Mouse (Mus musculus) adrenal gland, postnatal 36 days (tissue): ENCODE results near the gene Gm48552. TPM values are rescaled to one million over a fixed set of nuclear protein-coding genes. Genes with fewer than 3 reads are reported as not detected.

Source experiments
- DNase-seq, 2 experiments: peaks; one replicate each; pipeline ENCODE4 v3.0.0; 2021; ENCODE audit warnings: mixed read lengths in 1 of 2
- total RNA-seq, 2 experiments: library from RNA; stranded (reverse); gene quantifications; 2 replicates each; pipeline ENCODE4 v1.2.3; 2021

Gene Gm48552
- total RNA-seq, 2 experiments from 2014 or later, result 1.5 TPM; not detected in 1

DNA sequence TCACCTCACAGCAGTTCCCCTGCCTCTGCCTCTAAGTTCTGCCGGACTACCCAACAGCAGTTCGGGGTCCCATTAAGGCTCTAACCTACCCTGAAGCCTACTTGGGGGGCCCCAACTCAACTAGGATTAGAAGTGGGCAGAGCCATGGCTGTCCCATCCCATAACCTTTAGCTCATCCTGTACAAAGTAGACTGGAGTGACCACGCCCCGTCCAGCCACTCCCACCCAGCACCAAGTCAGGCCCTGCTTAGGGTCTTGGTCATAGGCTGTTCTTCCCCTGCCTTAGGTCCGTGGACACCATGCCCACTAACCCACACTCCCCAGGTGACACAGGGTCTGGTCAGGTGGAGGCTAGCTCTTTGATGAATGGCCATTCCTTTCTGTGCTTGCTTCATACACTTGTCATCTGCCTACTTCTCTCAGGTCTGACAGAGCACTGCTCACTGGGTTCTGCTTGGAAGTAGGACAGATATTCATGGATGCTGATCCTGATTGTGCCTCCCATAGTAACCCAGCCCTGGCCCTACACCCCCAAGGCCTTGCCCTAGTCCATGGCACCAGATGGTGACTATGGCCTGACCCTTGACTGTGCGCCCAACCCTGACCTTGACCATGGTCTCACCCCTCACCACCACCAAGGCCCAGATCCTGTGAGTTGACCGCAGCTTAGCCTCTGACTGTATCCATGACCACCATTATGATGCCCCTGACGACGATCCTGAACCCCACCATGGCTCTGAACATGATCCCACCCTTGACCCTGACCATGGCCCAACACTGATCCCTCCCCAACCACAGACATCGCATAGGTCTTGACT lies 30.5 kb downstream of the Gm48552 start:
- peak; percentile 34 to 46 for DNase-seq

DNA sequence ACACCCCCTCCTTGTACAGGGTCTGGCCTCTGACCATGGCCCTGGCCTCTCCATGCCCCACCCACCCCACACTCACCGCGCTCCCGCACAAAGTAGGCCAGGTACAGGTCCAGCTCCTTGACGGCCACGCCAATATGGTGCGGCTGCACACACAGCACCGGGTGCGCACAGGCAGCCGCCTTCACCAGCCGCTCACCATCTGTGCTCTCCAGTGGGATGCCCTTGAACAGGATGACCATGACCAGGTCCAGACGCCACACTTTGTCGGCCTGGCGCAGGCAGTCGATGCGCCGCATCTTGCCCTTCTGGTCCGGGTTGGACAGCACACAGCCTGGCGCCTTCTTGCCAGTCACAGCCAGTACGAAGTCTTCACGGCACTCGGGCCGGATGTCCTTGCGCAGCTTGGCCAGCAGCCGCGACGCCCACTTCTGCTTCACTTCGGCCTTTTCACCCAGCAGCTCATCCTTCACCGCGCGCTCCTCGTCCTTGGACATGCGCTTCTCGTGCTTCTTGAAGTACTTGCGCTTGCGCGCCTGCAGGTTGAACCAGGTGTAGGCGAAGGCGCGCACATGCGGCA lies 31.5 kb downstream of the Gm48552 start:
- DNase-seq, result peak; percentile 77 to 81

DNA sequence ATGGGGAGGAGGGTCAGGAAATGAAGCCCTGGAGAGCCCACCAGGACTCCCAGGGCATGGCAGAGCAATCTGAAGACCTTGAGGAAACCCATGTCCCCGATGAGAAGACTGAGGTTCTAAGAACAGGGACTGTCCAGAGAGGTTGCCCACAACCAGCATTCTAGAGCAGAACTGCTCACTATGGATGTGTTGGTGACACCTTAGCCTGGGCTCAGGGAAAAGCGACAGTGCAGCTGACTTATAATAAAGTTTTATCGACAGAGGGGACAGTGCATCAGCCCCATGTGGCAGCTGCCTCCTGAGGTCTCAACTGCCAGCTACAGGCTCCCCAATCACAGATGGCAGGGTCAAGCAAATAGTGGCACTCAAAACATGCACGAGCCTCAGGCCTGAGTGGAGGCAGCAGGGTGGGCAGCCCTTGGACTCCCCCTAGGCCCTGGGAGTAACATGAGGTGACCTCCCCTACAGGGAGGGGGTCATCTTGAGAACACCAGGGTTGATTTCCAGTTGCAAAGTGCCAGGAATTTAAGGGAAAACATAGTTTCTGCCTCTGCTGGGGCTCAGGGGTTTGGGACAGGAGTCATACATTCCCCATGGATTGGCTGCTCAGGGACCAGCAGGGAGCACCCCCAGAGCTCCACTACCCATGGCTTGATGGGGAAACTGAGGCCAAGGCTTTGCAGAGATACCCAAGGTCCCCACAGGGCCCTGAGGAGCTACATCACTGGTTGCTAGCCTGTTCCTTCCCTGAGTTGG lies 32.4 kb downstream of the Gm48552 start:
- peak; percentile 3 to 8 for DNase-seq

DNA sequence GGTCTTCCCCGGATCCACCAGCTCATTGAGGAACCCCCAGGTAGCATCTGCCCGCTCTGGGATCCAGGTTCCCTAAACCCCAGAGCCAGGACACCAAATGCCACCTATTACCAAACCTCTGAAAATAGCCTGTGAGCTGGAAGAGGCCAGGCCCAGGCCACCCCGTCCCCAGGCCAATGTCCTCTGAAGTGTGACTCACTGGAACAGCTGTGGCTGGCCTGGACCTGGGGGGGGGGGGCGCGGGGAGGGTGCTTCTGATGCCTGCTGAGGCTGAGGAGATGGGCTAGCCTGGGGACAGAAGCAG lies 32.9 kb downstream of the Gm48552 start:
- DNase-seq, result peak; percentile 69

DNA sequence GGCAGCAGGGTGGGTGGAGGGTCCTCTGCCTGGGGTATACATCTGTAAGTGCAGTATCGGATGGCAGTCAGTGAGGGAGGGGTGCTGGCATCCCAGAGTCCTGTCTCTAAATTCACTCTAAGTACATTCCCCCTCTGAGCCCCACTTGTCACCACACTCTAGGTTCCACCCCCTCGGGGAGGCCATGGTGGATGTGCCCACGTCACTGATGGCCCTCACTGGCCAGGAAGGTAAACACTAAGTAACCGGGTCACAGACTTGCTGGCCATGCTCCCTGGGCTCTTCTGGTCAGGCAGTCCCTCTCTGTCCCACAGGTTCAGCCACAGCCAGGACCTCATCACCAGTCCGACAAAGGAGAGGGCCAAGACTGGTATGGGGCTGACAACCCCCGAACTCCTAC lies 33.4 kb downstream of the Gm48552 start:
- DNase-seq, result peak; percentile 7 to 15

DNA sequence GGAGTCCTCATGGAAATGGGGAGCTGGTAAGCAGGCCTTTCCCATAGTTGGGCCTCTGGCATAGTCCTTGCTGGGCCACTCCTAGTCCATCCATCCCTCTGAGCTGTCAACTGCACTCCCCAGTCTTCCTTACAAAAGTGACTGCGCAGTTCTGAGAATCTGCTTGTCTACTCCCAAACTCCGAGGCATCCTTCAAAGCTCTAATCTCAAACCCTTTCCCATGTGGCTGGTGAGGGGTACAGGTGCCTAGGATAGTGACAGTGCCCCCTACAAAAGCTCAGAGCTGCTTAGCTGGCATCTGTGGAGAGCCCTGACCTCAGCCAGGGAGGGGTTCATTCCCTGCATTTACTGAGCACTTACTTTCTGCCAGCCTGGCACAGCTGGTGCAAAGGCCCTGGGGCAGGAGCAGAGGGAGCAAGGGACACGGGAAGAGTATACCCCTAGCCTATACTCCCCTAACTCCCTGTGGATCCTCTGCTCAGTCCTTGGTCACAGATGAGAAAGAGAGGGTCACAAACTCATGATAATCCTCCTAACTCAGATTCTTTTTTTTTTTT lies 33.9 kb downstream of the Gm48552 start:
- DNase-seq, result peak in 1 of 2 experiments; percentile 0

DNA sequence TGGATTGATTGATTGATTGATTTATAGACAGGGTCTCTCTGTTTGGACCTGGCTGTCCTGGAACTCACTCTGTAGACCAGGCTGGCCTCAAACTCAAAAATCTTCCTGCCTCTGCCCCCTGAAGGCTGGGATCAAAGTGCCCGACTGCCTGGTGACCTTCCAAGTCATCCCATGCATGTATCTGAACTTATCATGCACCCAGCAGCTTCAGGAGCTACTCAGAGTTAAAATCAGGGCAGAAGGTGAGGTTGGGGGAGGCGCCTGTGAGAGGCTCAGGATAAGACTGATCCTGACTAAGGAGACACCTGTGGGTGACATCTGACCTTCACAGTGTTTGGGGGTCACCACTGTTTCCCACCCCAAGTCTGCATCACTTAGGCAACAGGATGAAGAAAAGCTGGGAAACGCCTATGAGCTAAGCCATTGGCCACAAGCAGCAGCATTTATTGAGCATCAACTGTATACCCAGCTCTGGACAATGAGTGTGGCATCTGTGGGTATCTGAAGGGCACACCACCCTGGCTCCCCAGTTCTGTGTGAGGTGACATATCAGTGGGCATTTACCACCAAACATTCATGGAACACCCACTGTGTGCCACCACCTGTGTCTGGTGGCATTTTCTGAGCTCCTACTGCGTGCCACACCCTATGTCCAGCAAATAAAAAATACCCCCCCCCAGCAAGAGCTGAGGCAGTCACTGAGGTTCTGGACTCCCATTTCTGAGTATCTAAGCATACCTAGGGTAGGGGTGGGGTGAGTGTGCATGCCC lies 34.9 kb downstream of the Gm48552 start:
- peak; percentile 1 to 8 for DNase-seq

DNA sequence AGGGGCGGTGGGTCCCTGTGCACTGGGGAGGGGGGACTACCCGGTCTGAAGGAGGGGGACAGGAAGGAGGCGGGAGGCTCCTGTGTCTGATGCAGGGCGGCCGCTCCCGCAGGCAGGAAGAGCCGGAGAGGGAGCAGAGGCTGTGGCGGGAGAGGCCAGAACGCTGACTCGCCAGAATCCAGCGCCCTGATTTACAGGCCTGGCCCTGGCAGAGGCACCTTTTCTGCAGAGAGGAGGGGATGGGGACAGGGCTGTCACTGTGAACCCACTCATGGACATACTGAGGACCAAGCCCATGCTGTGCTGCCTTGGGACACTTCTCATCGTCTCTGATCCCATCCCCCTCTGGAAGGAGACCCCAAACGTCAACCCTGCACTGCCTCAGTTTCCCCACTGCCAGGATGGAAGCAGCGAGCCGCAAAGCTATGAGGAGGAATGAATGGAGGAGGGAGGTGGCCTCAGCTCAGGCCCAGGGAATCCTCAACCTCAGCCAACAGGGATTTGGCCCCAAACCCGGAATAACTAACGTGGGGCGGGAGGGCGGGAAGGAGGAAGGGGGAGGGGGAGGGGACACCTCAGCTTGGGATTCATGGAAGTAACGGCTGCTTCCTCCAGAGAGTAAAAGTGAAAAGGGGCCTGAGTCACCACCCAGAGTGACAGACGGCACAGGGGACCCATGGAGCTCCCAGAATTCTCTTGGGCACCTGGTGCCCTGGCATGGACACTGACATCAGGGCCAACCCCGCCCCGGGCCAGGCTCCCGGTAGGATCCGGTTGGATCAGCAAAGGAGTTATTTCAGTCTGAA lies 35.6 kb downstream of the Gm48552 start:
- peak; percentile 76 to 87 for DNase-seq

DNA sequence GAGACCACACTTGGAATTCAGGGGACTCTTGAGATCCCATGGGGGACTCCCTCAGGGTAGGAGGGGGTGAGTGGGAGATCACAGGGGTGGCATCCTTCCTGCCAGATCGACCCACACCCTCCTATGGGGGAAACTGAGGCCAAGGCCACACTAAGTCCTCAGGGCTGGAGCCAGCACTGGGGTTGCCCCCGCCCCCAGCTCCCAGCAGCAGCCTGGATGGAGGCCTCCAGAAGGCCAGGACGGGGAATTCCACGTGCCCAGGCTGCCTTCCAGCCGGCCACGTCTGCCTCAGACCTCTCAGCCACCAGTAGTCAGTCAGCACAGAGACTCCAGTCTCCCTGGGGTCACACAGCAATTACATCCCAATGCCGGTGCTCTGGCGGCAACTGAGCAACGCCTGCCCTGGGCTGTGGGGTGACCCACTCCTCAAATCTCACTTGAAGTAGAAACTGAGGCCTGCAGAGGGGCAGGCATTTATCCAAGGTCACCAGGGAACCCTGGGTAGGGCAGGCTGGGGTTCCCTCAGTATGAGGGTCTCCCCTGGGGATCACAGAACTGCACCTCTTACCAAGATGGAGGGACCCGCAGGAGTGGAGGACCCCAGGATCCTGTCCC lies 36.5 kb downstream of the Gm48552 start:
- peak; percentile 68 to 80 for DNase-seq

DNA sequence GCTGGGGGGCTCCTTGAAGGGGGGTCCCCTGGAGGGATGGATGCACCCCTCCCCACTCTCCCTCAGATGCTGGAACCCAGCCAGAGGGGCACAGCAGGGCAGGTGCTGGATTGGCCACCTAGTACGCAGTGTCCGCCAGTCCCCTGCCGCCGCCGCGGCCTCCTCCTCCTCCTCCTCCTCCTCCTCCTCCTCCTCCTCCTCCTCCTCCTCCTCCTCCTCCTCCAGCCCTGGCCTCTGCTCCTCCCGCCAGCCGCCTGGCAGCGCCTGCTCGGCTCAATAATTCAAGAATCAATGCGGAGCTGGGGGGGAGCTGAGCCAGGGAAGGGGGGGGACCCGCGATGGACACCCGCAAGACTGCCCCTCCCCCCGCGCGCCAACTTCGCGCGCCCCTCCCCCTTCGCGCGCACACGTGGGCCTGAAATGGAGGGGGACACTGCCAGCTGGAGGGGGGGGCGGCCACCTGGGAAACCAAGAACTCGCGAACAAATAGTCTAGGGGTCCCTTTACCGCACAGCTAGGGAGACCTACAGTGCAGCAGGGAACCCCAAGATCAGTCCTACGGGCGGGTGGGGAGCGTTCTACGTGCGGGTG lies 37.4 kb downstream of the Gm48552 start:
- DNase-seq, result peak; percentile 33 to 66

DNA sequence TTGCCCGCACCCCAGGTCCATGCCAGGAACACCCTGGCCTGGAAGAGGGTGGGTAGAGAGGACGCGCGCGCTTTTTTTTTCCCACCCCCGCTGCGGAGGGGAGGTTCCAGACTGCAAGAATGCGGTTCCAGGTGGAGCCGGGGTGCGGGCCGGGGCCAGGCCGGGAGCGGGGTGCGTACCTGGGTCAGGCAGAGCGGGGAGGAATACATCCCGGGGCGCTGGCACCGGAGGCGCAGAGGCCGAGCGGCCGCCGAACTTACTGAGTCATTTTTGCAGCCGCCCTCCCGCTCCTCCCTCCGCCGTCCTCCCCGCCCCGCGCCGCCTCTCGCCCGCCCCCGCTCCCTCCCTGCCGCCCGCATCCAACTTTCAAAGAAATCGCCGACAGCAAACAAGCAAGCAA lies 38.1 kb downstream of the Gm48552 start:
- DNase-seq, result peak; percentile 89 to 92

DNA sequence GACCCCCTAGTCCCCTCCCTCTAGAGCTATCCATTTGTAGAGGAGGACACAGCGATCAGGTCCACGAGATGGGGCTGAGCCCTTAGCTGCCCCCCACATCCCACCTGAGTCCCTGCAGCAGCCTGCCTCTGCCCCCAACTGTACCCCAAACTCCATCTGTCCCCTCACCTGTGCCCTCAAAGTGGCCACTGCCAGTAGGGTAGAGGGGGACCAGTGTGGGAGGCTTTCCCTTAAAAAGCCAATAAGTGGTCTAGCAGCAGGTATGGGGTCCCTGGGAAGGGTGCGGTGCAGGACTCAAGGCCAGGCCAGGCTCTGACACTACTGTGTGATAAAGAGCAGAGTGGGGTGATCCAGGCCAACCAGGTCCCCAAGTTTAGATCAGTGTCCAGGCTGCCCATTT lies 38.5 kb downstream of the Gm48552 start:
- DNase-seq, result no peak

DNA sequence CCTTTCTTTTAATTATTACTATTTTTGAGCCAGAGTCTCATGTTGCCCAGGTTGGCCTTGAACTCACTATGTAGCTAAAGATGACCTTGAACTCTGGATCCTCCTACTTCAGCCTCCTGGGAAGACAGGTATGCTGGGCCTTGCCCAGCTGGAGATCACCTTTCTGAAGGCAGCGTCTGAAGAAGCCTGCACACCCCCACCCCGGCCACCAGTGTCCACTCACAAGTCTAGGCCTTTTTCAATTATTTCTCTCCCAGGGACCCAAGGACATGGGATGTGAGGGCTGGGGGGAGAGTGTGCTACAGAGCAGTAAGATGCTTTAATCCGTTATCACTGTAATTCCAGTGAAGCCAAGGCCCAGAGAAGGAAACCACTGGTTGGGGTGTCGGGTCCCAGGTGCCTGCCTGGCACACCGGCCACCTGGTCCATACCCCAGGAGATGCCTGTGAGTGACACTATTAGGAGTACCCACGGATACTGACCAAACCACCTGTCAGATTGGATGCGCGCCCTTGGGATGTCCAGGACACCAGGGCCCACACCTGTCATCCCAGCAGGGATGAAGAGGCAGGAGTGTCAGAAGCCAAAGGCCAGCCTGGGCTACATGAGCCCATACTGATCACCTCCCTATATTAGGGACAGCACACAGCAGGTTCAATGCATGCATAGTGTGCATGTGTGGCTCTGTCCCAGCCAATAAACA lies 39.1 kb downstream of the Gm48552 start:
- DNase-seq, result peak in 1 of 2 experiments; percentile 0

DNA sequence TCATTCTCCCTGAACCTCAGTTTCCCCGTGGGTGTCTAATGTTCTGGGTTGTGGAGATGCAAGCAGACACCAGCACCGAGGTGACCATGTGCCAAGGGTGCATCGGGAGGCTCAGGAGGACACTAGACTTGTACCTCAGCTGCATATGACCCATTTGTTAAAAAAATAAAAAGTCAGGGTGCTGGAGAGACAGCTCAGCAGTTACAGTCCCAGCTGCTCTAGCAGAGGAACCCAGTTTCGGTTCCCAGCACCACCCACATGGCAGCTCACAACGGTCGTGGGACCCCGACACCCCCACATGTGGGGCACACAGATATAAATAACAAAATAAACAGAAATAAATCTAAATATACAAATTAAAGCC lies 39.7 kb downstream of the Gm48552 start:
- DNase-seq, result no peak

DNA sequence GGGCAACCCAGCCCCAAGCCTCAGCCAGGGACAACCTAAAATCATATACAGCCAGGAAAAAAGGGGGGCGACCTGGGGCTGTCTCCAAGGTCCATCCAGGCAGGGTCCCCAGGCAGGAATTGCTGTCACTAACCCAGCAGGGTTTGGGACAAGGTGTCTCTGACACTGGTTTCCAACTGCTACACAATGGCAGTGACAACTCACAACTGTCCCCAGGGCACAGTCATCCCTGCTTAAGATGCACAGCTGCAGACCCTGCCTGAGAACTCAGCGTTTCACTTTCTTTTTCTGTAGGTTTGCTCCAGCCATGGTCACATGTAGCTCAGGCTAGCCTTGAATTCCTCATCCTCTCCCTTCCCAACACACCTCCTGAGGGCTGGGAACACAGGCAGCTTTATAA lies 40.3 kb downstream of the Gm48552 start:
- no peak for DNase-seq

DNA sequence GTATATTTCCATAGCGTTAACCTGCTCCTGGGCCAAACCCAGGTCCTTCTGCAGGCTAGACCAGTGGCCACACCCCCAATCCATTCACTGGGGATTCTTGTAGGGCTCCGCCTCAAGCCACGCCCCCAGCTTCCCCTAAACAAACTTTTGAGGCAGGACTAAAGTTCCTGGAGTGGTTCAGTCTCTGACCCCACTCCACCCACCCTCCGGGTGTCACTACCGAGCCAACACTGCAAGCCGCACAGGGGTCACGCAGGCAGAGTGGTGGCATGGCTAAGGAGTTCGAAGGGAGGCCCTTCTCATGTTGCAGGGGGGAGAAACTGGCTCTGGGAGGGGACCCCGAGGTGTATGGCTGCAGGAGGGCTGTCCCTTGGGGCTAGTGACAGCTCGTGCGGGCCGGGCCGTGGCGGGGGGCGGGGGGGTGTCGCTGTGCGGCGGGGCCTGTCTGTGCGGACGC lies 40.8 kb downstream of the Gm48552 start:
- DNase-seq, result peak; percentile 91 to 94

DNA sequence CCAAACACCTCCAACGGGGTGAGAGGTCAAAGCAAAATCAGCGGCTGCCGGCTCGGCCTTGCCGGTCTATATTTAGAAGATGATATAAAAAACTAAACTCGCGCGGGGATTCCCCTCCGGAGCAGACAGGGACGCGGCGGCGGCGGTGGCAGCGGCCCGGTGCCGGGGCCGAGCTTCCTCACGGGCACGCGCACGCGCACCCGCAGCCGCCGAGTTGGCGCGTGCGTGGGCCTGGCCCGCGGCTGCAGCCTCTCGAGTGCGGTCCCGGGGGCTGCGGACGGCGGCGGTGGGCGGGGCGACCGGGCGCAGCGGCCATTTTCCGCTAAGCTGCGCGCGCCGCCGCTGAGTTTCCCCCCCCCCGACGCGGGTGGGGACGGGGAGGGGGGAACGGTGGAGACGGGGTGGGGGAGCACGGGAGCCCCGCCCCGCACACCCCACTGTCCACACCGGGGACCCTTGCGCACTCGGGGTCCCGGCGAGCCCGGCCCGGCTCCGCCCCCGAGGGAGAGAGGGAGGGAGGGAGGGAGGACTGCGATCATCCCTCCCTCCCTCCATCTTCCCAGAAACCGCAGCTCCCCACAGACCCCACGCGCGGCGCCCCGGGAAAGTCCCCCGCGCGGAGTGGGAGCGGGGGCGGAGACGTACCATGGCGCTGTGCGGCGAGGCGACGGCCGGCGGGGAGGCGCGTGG lies 41.5 kb downstream of the Gm48552 start:
- DNase-seq, result peak; percentile 84 to 92

DNA sequence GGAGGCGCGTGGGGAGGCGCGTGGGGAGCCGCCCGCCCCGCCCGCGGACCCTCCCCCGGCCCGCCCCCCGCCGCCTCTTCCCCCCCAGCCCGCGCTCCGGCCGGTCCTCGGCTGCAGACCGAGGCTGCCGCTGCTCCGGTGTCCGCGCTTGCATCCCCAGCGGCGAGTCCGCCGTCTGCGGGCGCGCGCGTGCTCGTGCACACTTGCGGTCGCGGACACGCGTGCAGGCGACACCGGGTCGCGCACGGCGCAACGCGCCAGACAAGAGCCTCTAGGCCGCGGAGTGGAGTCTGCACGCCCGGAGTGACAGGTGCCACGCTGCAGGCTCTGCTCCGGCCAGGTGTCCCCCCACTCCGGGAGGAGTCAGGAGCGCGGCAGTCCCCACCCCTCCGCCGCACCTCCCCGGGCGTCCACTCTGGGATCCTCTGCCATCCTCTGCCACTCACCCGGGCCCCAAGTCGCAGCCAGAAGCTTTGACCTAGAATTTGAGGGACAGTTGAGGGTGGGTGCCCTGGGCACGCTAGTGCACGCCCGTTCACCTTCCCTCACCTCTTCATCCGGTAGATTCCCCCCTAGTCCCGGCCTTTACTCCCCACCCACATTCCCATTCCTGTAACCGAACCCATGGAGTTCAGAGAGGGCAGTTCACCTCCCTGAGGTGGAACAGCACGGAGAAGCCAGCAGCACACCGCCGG lies 42.2 kb downstream of the Gm48552 start:
- DNase-seq, result peak in 1 of 2 experiments; percentile 60
